Comparison of ENCODE assay signal across 8 mouse cellular contexts in the genomic region with DNA sequence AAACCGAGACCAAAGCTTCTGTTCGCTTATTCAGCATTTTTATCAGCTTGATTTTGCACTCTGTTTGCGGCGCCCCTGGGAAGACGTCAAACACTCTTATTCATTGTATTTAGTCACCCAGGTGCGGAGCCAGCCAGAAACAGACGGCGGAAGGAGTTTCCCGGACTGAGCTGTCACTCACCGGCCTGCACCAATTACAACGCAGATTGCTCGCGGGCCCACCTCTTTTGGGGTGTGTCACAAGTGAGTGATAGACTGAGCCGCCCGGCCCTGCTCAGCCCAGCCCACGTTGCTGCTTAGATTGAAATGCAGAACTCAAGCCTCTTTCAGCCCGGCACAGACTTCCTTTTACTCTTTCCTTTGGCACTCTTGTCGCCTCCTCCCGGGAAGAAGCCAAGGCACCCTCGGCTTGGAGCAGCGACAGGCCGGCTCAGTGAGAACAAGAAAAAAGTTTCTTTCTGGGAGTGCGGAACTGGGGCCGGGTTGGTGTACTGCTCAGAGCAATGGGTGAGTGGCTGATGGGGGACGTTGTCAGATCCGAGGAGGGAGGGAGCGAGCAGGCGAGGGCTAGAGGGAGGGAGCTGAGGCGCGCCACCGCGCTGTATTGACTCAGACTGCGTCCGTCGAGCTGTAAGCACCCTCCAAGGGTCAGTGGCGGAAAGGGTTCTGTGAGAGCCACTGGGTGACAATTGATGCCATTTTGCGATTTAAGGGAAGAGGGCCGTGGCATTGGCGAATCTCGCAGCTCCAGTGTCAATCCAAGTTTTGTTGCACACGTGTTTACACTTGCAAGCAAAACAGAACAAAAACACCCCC. TPM values are rescaled to one million over a fixed set of nuclear protein-coding genes. Genes with fewer than 3 reads are reported as not detected.
DNase-seq lines count a peak whose midpoint lies in the region; ATAC-seq and TF ChIP-seq lines count a peak whose summit lies in the region.

No protein-coding gene starts in this region.

- no peak for TF ChIP-seq CTCF in lung, adult 2 months (IDR thresholded peaks at IDR 0.05; ENCODE audit: insufficient read depth, low read length)

- H3K9ac ChIP-seq in embryonic facial prominence, embryonic 12.5 days: peak overlapping the region; percentile 56

- TF ChIP-seq POLR2A in lung, adult 2 months (IDR thresholded peaks at IDR 0.05; ENCODE audit: borderline replicate concordance, extremely low read depth, low read depth, low read length): no peak

- ATAC-seq in embryonic facial prominence, embryonic 12.5 days (ENCODE audit: insufficient number of reproducible peaks, insufficient read depth, low FRiP score, low TSS enrichment): peak; percentile 93

- peaks cover 88% of the 10 kb centered on the region for H3K27me3 ChIP-seq in embryonic facial prominence, embryonic 12.5 days

- WGBS in embryonic facial prominence, embryonic 12.5 days: under 1% methylated on average over 41 of the region's 41 CpGs
- 1% methylated on average over 41 of the region's 41 CpGs for WGBS in lung, adult 2 months

- H3K9me3 ChIP-seq in embryonic facial prominence, embryonic 12.5 days: no peaks in the 10 kb centered on the region

- H3K4me2 ChIP-seq in embryonic facial prominence, embryonic 12.5 days (replicated peaks): peak overlapping the region; percentile 55

- peak overlapping the region; percentile 52 for H3K4me3 ChIP-seq in embryonic facial prominence, embryonic 12.5 days
- H3K4me3 ChIP-seq in lung, adult 2 months (replicated peaks; ENCODE audit: extremely low read depth, low read depth, low read length): peak overlapping the region; percentile 45

- DNase-seq in ovary, adult 18-20 months (ENCODE audit: low spot score): peak; percentile 39
- no peak for DNase-seq in ovary, postnatal 10 days (ENCODE audit: low spot score)
- peak; percentile 46 for DNase-seq in heart, adult 8-10 months (ENCODE audit: low spot score)
- peak; percentile 62 for DNase-seq in kidney, adult 18-20 months
- peak; percentile 63 for DNase-seq in lung, adult 2 months
- peak; percentile 86 for DNase-seq in retina, embryonic 14.5 days (ENCODE audit: low spot score)
- no peak for DNase-seq in frontal cortex, postnatal 36 days (ENCODE audit: low spot score in 2 of 2)

- H3K27ac ChIP-seq in embryonic facial prominence, embryonic 12.5 days: peak overlapping the region; percentile 76

- H3K4me1 ChIP-seq in embryonic facial prominence, embryonic 12.5 days: peaks cover 30% of the 10 kb centered on the region
- H3K4me1 ChIP-seq in lung, adult 2 months (ENCODE audit: control insufficient read depth, insufficient read depth, low read length): peaks cover 6% of the 10 kb centered on the region

- H3K36me3 ChIP-seq in embryonic facial prominence, embryonic 12.5 days: no peaks in the 10 kb centered on the region

RNA-seq across cellular contexts. Expression of gene Pax9, which starts 4.0 kb away (rescaled TPM):
- 16.3 and 20.0 TPM in 2 replicates for polyA plus RNA-seq in embryonic facial prominence, embryonic 12.5 days (2016; fragmentation: Nextera tagmentation; extraction: Ambion mirVana)
- total RNA-seq in heart, adult 8-10 months (2022): under 1 TPM in 3 of 4 experiments, not detected in 1; 0.05 to 0.25 (median 0.11) TPM
- polyA plus RNA-seq in lung, adult 2 months (2012; rRNA removed): 0.98 and 16.8 TPM in 2 replicates

Comparison
In these comparisons a context has a peak if more than half of its experiments do, and no peak if none do; other contexts are left out.
1. DNase-seq: peak in ovary, adult 18-20 months (single experiment), heart, adult 8-10 months (single experiment), kidney, adult 18-20 months (single experiment), lung, adult 2 months (single experiment) and retina, embryonic 14.5 days (single experiment); none in ovary, postnatal 10 days (single experiment) and frontal cortex, postnatal 36 days (0 of 2).